Mouse (Mus musculus) forebrain, embryonic 14.5 days (tissue): ENCODE measurements around the gene Kcnab3. TPM values are rescaled to one million over a fixed set of nuclear protein-coding genes. Genes with fewer than 3 reads are reported as not detected.

Experiments
- ATAC-seq: fragments of 200-750 bp; cut with Nextera tagmentation; 2 replicates; pipeline ENCODE4 v1.8.0; 2017; ENCODE audit warnings: mild to moderate bottlenecking, moderate library complexity
- DNase-seq: peaks from one replicate; pipeline ENCODE4 v3.0.0-alpha.2; 2015; ENCODE audit warnings: low spot score
- H3K27ac ChIP-seq: fragments of 300-500 bp; sonication (generic); 2 replicates; pipeline ENCODE4 v1.5.1; 2014; ENCODE audit warnings: low read depth, mild to moderate bottlenecking, control low read depth, low read length, moderate library complexity
- H3K27me3 ChIP-seq: fragments of 300-500 bp; sonication (generic); replicated peaks from 2 replicates; pipeline ENCODE4 v1.6.1; 2014; ENCODE audit warnings: low read length, control low read depth, mixed read lengths; ENCODE audit not compliant: control insufficient read depth, insufficient read depth
- H3K36me3 ChIP-seq: fragments of 300-500 bp; sonication (generic); 2 replicates; pipeline ENCODE4 v1.6.1; 2014; ENCODE audit warnings: low read length, control low read depth; ENCODE audit not compliant: control insufficient read depth, insufficient read depth
- H3K4me1 ChIP-seq: fragments of 300-500 bp; sonication (generic); 2 replicates; pipeline ENCODE4 v1.6.1; 2014; ENCODE audit warnings: antibody characterized with exemption, low read length, control low read depth; ENCODE audit not compliant: control insufficient read depth, insufficient read depth
- H3K4me2 ChIP-seq: fragments of 300-500 bp; sonication (generic); 2 replicates; pipeline ENCODE4 v1.6.1; 2014; ENCODE audit warnings: mild to moderate bottlenecking, control low read depth, low read length
- H3K4me3 ChIP-seq: fragments of 300-500 bp; sonication (generic); 2 replicates; pipeline ENCODE4 v1.5.1; 2014; ENCODE audit warnings: low read depth, low read length, control low read depth
- H3K9ac ChIP-seq: fragments of 300-500 bp; sonication (generic); 2 replicates; pipeline ENCODE4 v1.6.1; 2014; ENCODE audit warnings: mild to moderate bottlenecking, low read length, control low read depth, moderate library complexity
- H3K9me3 ChIP-seq: fragments of 300-500 bp; sonication (generic); replicated peaks from 2 replicates; pipeline ENCODE4 v1.6.1; 2016; ENCODE audit warnings: low read length, control low read depth, mixed read lengths; ENCODE audit not compliant: control insufficient read depth
- WGBS: fragments of 180-500 bp; shearing (Covaris S2); extraction: QIAGEN DNeasy Blood & Tissue Kit; methylation state at CpG from one replicate; pipeline ENCODE4 v1.1.7; 2014; 5-methylcytosine and 5-hydroxymethylcytosine counted together
- polyA plus RNA-seq: library from polyadenylated mRNA; unstranded; fragments of >200 nt; fragmentation: Nextera tagmentation; extraction: Ambion mirVana; gene quantifications from 2 replicates; pipeline ENCODE4 v1.2.1, GENCODE M21; 2014

Kcnab3 gene
- polyA plus RNA-seq: 3.3 and 3.9 TPM in 2 replicates

DNA sequence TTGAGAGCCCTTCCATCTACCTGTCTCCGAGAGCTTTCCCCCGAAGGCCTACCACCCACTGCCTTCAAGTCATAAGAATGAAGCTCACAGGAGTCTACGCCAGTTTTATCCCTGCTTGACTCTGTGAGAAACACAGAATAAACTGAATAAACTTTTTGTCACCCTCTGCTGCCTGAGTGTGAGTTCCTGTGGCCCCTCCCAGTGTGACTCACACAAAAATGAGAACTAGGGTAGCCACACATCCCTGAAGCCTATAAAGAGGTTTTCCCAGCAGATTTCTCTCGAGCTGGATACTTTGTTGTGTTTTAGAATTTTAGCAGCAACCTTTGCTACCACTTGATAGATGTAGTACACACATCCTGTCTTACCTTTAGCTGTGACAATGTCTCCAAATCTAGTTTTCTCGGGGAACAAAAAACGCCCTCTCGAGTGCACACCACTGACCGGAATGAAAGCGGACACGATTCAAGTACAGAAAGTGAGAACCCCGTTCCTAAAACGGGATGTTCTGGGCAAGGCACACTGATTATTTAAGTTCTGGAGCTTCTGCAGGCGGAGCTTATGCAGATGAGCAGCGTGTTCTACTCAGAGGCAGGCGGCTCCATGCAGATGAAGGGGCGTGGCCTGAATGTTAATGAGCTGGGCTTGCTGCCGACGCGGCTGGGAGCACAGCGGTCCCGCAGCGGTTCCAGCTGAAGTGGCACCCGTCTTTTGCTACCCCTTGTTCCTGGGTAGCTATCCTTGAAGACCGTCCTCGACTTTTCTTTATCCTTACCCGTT, at the start of gene Kcnab3:
Kcnab3 (plus strand) TSS at position 631 of the 780 bp plus-strand sequence.
- H3K9me3 ChIP-seq: no peaks in the 10 kb centered on the region
- peaks cover 31% of the 10 kb centered on the region for H3K4me1 ChIP-seq
- no peak within 1 kb of the TSS for H3K27ac ChIP-seq

DNA sequence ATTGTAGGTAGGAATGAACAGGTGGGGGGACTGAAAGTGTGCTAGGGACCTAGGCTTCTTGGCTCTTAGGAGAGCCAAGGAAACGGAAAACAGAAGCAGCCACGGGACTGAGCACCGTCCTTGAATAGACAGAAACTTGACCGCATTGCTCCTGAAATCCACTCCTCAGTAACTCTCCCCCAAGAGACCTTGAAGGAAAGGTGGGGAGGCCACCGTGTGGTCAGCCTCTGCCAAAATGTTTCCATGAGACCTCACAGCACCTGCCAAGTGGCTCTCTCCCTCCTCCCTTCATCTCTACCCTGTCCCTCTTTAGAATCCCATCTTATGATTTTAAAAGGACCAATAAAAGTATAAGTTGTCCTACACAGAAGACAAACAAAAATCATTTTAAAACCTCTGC, 48.8 kb upstream of the Kcnab3 start:
- no peak for ATAC-seq
- Histone ChIP-seq H3K27ac (no peak overlapping the region), H3K9ac (no peak overlapping the region), H3K36me3 (no peaks in the 10 kb centered on the region), H3K4me2 (no peak overlapping the region), H3K4me1 (no peaks in the 10 kb centered on the region), H3K27me3 (no peaks in the 10 kb centered on the region), H3K9me3 (no peaks in the 10 kb centered on the region), H3K4me3 (no peak overlapping the region)
- DNase-seq: no peak
- 67% methylated on average over 5 of the region's 5 CpGs for WGBS

More for the DNA sequence above, at the start of gene Kcnab3:
- Histone ChIP-seq H3K9ac (peak within 1 kb of the TSS; percentile 69), H3K4me3 (peak within 1 kb of the TSS; percentile 48), H3K4me2 (peak within 1 kb of the TSS; percentile 88), H3K27me3 (no peaks in the 10 kb centered on the region), H3K36me3 (no peaks in the 10 kb centered on the region)
- 12% methylated on average over 26 of the region's 26 CpGs for WGBS
- DNase-seq (peak; percentile 96), ATAC-seq (peak; percentile 71)

DNA sequence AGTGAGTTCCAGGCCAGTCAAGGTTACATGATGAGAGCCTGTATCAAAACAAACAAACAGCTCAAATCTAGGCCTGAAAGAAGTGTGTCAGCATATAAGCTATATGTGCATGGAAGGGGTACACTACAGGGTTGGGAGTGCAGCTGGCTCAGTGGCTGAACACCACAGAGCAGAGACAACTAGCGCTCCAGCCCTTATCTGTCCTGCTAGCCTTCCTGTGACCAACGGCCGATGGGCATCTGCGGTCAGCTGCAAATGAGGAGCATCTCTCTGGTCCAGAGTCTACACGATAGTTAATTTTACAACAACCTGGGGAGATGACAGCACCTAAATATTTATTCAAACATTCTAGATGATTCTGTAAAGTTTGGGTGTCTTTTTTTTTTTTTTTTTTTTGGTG, 34.9 kb upstream of the Kcnab3 start:
- Histone ChIP-seq H3K36me3 (no peaks in the 10 kb centered on the region), H3K9ac (no peak overlapping the region), H3K4me3 (no peak overlapping the region), H3K27me3 (no peaks in the 10 kb centered on the region), H3K9me3 (no peaks in the 10 kb centered on the region), H3K27ac (no peak overlapping the region), H3K4me1 (no peaks in the 10 kb centered on the region), H3K4me2 (no peak overlapping the region)
- ATAC-seq (no peak), DNase-seq (no peak)
- 97% methylated on average over 5 of the region's 5 CpGs for WGBS

DNA sequence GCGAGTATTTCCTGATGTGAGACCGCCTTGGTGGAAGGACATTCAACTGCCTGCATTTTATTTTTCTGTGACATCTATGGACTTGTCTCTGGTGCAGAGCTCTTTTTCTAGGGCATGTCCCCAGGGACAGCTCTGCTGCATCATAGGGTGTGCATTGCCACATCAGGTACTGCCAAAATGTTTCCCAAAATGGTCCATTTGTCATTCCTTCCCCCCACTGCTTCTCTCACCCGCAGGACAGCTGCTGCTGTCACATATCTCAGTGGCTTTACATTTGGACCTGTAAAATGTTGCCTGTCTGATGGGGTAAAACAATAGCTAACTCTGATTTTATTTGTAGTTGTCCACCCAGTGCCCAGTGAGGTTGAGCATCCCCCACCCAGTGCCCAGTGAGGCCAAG, 30.8 kb upstream of the Kcnab3 start:
- H3K4me3 ChIP-seq: no peak overlapping the region
- H3K9me3 ChIP-seq: no peaks in the 10 kb centered on the region
- H3K27me3 ChIP-seq: no peaks in the 10 kb centered on the region
- no peak for ATAC-seq
- H3K9ac ChIP-seq: no peak overlapping the region
- no peak overlapping the region for H3K4me2 ChIP-seq
- WGBS: 91% methylated on average over 3 of the region's 3 CpGs
- no peak for DNase-seq
- no peaks in the 10 kb centered on the region for H3K4me1 ChIP-seq
- peaks cover 30% of the 10 kb centered on the region for H3K36me3 ChIP-seq
- H3K27ac ChIP-seq: no peak overlapping the region

DNA sequence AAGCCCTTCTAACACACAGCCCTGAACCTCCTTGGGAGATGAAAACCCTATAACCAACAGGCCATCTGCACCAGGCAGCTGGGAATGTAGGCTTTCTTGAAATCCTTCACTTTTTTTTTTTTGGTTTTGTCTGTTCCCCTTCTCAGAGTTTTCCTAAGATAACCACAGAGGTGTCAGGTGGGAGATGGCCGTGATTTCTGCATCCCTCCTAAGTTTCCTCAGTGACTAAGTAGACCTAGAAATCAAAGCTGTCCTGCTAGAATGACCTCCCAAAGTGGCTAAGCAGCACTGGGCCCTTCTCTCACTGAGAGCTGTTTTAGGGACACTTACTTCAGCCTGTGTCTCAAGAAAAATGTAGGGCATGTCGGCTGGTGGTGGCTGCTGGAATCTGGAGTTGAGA, 28.3 kb upstream of the Kcnab3 start:
- Histone ChIP-seq H3K4me1 (no peaks in the 10 kb centered on the region), H3K9ac (no peak overlapping the region), H3K4me3 (no peak overlapping the region), H3K36me3 (peaks cover 51% of the 10 kb centered on the region), H3K9me3 (no peaks in the 10 kb centered on the region), H3K27me3 (no peaks in the 10 kb centered on the region), H3K27ac (no peak overlapping the region), H3K4me2 (no peak overlapping the region)
- ATAC-seq (no peak), DNase-seq (no peak)
- 88% methylated on average over 2 of the region's 2 CpGs for WGBS

DNA sequence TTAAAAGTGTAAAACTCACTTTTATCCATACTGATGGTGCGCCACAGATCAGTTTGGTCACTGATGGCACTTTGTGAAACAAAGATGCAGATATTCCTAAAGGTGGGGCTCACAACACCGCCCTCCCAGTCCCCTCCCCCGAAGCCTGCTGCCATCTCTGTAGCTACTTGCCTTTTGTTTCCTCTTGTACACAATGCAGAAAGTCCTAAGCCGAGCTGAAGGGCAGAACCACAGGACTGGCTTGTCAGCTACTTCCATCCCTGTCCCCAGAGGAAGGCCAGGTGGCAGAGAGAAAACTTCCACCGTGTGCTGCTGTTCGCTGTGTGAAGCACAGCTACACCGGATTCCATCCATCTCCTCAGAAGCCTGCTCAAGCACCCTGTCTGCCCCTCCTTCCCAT, 27.8 kb upstream of the Kcnab3 start:
- peaks cover 55% of the 10 kb centered on the region for H3K36me3 ChIP-seq
- no peak for DNase-seq
- WGBS: 65% methylated on average over 7 of the region's 7 CpGs

DNA sequence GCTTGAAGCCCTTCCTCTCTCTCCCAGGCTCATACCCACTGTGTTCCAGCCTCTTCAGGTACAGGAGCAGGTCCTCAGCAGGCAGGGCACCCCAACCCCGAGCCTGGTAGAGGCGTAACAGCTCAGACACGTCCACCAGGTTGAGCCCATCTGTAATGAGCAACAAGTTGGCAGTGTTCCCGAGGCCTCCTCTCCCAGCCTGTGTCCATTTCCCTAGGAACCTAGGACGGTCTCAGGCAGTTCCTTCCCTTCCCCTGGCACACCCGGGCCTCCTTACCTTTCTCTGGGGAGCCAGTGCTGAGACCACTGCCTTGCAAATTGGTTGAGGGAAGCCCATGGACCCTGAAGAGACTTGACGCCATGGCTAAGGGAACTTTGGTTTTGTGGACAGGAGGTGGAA, 23.2 kb upstream of the Kcnab3 start:
- no peaks in the 10 kb centered on the region for H3K4me1 ChIP-seq
- no peak overlapping the region for H3K27ac ChIP-seq
- no peak overlapping the region for H3K4me2 ChIP-seq
- 79% methylated on average over 7 of the region's 7 CpGs for WGBS
- DNase-seq: no peak
- H3K9ac ChIP-seq: no peak overlapping the region
- H3K27me3 ChIP-seq: no peaks in the 10 kb centered on the region
- H3K4me3 ChIP-seq: no peak overlapping the region
- no peak for ATAC-seq
- H3K36me3 ChIP-seq: peaks cover 90% of the 10 kb centered on the region
- no peaks in the 10 kb centered on the region for H3K9me3 ChIP-seq

More for the DNA sequence above, 27.8 kb upstream of the Kcnab3 start:
- Histone ChIP-seq H3K4me3 (no peak overlapping the region), H3K9me3 (no peaks in the 10 kb centered on the region), H3K27ac (no peak overlapping the region), H3K4me2 (no peak overlapping the region), H3K27me3 (no peaks in the 10 kb centered on the region), H3K4me1 (no peaks in the 10 kb centered on the region), H3K9ac (no peak overlapping the region)
- no peak for ATAC-seq

DNA sequence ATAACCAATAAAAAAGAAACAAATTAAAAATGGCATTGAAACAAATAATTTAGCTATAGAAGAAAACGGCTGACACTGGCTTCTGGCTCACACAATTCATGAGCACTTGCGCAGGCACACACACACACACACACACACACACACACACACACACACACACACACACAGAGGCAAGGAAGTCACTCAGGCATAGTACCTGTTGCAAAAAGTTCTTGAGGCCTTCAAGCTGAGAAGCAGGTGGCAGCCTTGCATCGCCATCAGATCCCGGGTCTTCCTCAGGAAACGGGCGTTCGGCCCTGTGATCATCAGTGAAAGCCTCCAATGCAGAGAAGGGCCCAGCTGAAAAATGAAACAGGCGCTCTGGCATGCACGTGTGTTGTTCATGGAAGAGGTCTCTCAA, 20.8 kb upstream of the Kcnab3 start:
- H3K27ac ChIP-seq: no peak overlapping the region
- peaks cover 91% of the 10 kb centered on the region for H3K36me3 ChIP-seq
- no peak overlapping the region for H3K4me2 ChIP-seq
- H3K9ac ChIP-seq: no peak overlapping the region
- ATAC-seq: no peak
- no peaks in the 10 kb centered on the region for H3K4me1 ChIP-seq
- 93% methylated on average over 9 of the region's 9 CpGs for WGBS
- no peak for DNase-seq
- no peaks in the 10 kb centered on the region for H3K27me3 ChIP-seq
- no peaks in the 10 kb centered on the region for H3K9me3 ChIP-seq
- no peak overlapping the region for H3K4me3 ChIP-seq

DNA sequence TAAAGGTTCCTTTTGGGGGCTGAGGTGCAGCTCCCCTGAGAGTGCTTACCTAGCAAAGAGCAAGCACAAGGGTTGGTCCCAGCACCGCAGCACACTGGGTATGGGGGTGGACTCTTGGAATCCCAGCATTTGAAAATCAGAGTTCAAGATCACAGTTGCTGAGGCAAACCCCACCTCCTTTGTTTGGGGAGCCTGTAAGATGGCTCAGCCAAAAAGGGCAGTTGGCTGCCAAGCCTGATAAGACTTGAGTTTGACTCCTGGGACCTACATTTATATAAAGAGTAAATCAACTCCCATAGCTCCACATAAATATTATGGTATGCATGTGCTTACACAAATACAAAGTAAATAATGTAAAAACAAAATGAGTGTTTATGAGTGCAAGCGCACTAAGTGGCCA, 20.0 kb upstream of the Kcnab3 start:
- no peaks in the 10 kb centered on the region for H3K9me3 ChIP-seq
- H3K36me3 ChIP-seq: peaks cover 93% of the 10 kb centered on the region
- H3K9ac ChIP-seq: no peak overlapping the region
- H3K27ac ChIP-seq: no peak overlapping the region
- no peak overlapping the region for H3K4me2 ChIP-seq
- H3K4me1 ChIP-seq: no peaks in the 10 kb centered on the region
- no peaks in the 10 kb centered on the region for H3K27me3 ChIP-seq
- no peak for ATAC-seq
- no peak for DNase-seq
- no peak overlapping the region for H3K4me3 ChIP-seq
- WGBS: 92% methylated on average over 2 of the region's 2 CpGs
